Mouse (Mus musculus) cerebellum, adult 2 months (tissue): ENCODE data around the gene Klhl25.

Experiments
- CTCF ChIP-seq: fragments of 200-500 bp; IDR thresholded peaks from 2 replicates; pipeline ENCODE4 v1.5.1; 2011; ENCODE audit warnings: low read depth, mild to moderate bottlenecking, control low read depth, low read length, moderate library complexity, borderline replicate concordance; ENCODE audit not compliant: insufficient read depth
- POLR2A ChIP-seq: fragments of 200-500 bp; IDR thresholded peaks from 2 replicates; pipeline ENCODE4 v1.6.1; 2011; ENCODE audit warnings: low read length, control low read depth, borderline replicate concordance; ENCODE audit not compliant: insufficient read depth

DNA sequence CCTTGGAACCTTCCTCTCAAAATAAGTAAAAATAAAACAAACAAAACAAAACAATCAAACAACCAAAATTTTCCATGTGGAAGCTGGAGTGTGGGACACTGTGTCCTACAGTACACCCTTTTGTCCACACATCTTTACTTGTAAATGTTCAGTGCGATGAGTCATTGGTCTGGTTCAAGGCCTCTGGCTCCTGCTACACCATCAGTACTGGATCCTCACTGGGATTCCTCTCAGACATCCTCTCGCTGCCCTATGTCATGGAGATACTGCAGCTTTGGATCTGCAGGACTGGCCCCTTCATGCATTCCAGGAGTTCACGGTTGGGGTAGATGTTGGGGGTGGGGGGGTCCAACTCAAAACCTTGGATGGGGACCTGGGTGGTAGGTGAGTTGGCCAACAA lies 5.8 kb upstream of the Klhl25 start:
- TF ChIP-seq CTCF = no peak
- TF ChIP-seq POLR2A = no peak
